Mouse (Mus musculus) erythroblast, adult 5-6 weeks (primary cell): ENCODE results near the gene Tgfbi. TPM values are rescaled to one million over a fixed set of nuclear protein-coding genes. Genes with fewer than 3 reads are reported as not detected.

Source experiments
- ATAC-seq: replicated peaks from 2 replicates; pipeline ENCODE4 v1.8.0; 2016; ENCODE audit warnings: moderate number of reproducible peaks, mild to moderate bottlenecking, moderate TSS enrichment, inconsistent platforms; ENCODE audit not compliant: poor library complexity, low FRiP score, severe bottlenecking
- total RNA-seq, 2 experiments: library from RNA; stranded (forward) in 1 of 2; stranded (reverse) in 1 of 2; fragments of 150-400 nt in 1 of 2; fragments of 200-764, 138-1000 nt in 1 of 2; gene quantifications; 2 replicates each; pipeline versions ENCODE4 v1.2.3 to v1.2.4; 2015 to 2017; ENCODE audit warnings: low replicate concordance in 2 of 2

Tgfbi gene
- total RNA-seq, 2 experiments from 2014 or later, result 20.4 to 20.8 TPM

- ATAC-seq, result no peak
Measured at GRCm38 (mm10) chr13:56678826-56679504, 69.6 kb downstream of the Tgfbi start.

GRCm38 (mm10) chr13:56681924-56682323 is 72.6 kb downstream of the Tgfbi start:
- no peak for ATAC-seq

- ATAC-seq, result no peak
Measured at GRCm38 (mm10) chr13:56682326-56682725, 73.0 kb downstream of the Tgfbi start.

- ATAC-seq, result no peak
Measured at GRCm38 (mm10) chr13:56683306-56683705, 74.0 kb downstream of the Tgfbi start.

Other genes with a start within 250 kb of the Tgfbi start
- gene Gm3045, start 182.9 kb upstream of the Tgfbi start, total RNA-seq (2015; ENCODE audit: low replicate concordance), result not detected in 2 replicates
- gene Gm3045, start 182.9 kb upstream of the Tgfbi start, total RNA-seq (2017; ENCODE audit: low replicate concordance), result not detected in 2 replicates
- gene Slc25a48, start 171.2 kb upstream of the Tgfbi start, total RNA-seq (2015; ENCODE audit: low replicate concordance), result not detected in 2 replicates
- not detected in 2 replicates for gene Slc25a48, start 171.2 kb upstream of the Tgfbi start, total RNA-seq (2017; ENCODE audit: low replicate concordance)
- not detected in 2 replicates for gene Il9, start 127.3 kb upstream of the Tgfbi start, total RNA-seq (2015; ENCODE audit: low replicate concordance)
- not detected in 2 replicates for gene Il9, start 127.3 kb upstream of the Tgfbi start, total RNA-seq (2017; ENCODE audit: low replicate concordance)
- not detected in 2 replicates for gene Fbxl21, start 87.1 kb upstream of the Tgfbi start, total RNA-seq (2015; ENCODE audit: low replicate concordance)
- not detected in 2 replicates for gene Fbxl21, start 87.1 kb upstream of the Tgfbi start, total RNA-seq (2017; ENCODE audit: low replicate concordance)
- not detected in 2 replicates for gene Lect2, start 61.0 kb upstream of the Tgfbi start, total RNA-seq (2015; ENCODE audit: low replicate concordance)
- gene Lect2, start 61.0 kb upstream of the Tgfbi start, total RNA-seq (2017; ENCODE audit: low replicate concordance), result not detected in 2 replicates
- gene Smad5, start 93.5 kb downstream of the Tgfbi start, total RNA-seq (2015; ENCODE audit: low replicate concordance), result 9.4 and 11.0 TPM in 2 replicates
- 2.4 and 6.7 TPM in 2 replicates for gene Smad5, start 93.5 kb downstream of the Tgfbi start, total RNA-seq (2017; ENCODE audit: low replicate concordance)
- not detected in 2 replicates for gene Gm45623, start 144.3 kb downstream of the Tgfbi start, total RNA-seq (2015; ENCODE audit: low replicate concordance)
- gene Gm45623, start 144.3 kb downstream of the Tgfbi start, total RNA-seq (2017; ENCODE audit: low replicate concordance), result not detected in 2 replicates